Mouse (Mus musculus) adipocyte (in vitro differentiated cells): ENCODE results near the gene Slc6a6.

Experiments used
- DNase-seq: peaks from one replicate; pipeline ENCODE4 v3.0.0-alpha.2; 2016; ENCODE audit warnings: low spot score

The Slc6a6 gene

DNA sequence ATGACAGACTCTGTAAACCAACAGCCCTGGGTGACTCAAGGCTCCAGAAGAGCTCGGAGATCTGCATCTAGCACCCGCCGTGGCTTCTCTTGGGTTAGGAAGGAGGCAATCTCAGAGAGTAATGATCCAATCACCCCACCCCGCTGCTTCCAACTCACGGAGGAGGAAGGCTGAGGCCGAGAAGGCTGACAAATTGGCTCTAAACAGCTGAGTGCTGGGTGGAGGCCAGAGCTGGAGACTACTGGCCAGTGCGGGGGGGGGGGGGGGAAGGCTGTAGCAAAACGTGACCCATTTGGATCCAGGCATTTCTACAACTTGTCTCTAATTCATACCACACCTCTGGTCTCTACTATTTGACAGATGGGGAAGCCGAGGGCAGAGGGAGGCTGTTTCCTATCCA lies 95.4 kb downstream of the Slc6a6 start:
- no peak for DNase-seq

DNA sequence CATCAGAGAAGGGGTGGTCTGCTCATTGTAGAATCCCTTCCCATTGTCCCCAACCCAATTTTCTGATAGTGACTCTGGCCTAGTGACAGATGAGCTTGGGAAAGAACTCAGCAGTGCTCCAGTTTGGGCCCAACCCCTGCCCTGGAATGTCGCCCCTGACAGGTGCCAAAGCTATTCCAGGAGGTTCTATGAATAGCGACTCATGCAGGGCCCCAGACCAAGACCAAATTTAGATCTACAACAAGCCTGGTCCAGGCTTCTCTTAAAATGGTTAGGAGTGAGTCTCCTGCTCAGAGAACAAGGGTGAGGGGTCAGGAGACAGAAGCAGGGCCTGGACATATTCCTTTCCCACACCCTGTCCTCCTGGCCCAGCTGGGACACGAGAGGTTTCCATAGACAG lies 101.2 kb downstream of the Slc6a6 start:
- DNase-seq: no peak

- DNase-seq: no peak
Observed at GRCm38 (mm10) chr6:91788311-91788798, 104.5 kb downstream of the Slc6a6 start.

- DNase-seq: no peak
Observed at GRCm38 (mm10) chr6:91795640-91796039, 111.8 kb downstream of the Slc6a6 start.

- no peak for DNase-seq
Observed at GRCm38 (mm10) chr6:91796064-91796463, 112.2 kb downstream of the Slc6a6 start.

GRCm38 (mm10) chr6:91796736-91797135 lies 112.9 kb downstream of the Slc6a6 start:
- DNase-seq: no peak

DNA sequence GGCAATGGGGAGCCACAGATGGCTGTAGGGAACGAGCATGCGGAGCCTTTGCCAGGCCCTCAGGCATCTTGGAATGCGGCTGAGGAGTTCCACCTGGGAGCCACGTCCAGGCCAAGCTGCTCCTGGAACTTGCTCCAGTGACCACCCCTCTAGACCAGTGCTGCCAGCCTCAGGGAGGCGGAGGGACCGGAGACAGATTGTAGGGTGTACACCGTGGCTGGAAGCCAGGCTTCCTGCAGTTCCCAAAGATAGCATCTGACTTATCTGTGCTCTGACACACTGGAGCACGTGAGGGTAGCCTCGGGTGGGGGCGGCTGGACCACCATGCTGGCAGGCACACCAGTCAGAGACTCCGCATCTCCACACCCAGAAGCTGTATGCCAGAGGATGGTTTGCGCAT lies 114.6 kb downstream of the Slc6a6 start:
- no peak for DNase-seq

DNA sequence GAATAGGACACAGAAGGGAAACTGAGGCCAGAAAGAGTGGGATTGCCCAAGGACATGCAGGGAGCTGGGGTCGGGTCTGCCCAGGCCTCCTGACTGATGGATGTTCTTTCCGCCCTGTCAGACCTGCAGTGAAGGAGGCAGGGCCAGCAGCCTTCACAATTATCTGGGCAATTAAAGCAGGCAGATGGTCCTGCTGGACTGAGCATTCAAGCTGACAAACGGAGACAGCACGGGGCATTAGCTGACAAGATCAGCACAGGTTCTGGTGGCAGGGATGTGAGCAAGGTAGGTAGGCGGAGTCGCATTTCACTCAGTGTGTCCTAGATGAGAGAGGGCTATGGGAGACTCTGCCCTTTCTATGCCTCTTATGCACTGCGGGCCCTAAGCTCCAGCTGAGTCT lies 120.3 kb downstream of the Slc6a6 start:
- DNase-seq: no peak

- no peak for DNase-seq
Observed at GRCm38 (mm10) chr6:91807169-91807568, 123.3 kb downstream of the Slc6a6 start.

DNA sequence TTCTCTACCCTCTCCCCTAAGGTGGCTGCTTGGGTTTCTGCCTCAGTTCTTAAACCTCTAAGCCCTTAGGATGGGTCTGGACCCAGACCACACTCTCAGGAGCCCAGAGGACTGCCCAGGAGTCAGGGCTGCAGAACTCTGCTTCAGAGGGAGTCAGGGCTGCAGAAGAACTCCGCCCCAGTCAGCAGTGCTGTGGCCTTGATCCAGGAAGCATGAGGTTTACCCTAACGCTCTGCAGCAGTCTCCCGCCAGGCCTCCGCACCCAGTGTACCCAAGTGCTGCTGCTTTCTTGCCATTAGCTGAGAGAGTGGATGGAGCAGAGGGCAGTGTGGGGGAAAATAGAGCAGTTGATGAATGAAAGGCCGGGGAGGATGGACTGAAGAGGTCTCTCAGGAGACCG lies 124.2 kb downstream of the Slc6a6 start:
- DNase-seq: no peak
